Mouse (Mus musculus): Measurements from ENCODE around the gene Cux2. TPM values are rescaled to one million over a fixed set of nuclear protein-coding genes. Genes with fewer than 3 reads are reported as not detected.

The Cux2 gene
- total RNA-seq, 1 experiment from 2014 or later: 17.7 TPM

- no peak for DNase-seq
Measured at GRCm38 (mm10) chr5:121916813-121917212, 133.1 kb downstream of the Cux2 start.

GRCm38 (mm10) chr5:121913999-121914398 is 135.9 kb downstream of the Cux2 start:
- no peak for DNase-seq

GRCm38 (mm10) chr5:121909226-121909985 is 140.5 kb downstream of the Cux2 start:
- peak; percentile 32 for DNase-seq

- DNase-seq: no peak
Measured at GRCm38 (mm10) chr5:121905671-121906070, 144.2 kb downstream of the Cux2 start.

GRCm38 (mm10) chr5:121904799-121905198 is 145.1 kb downstream of the Cux2 start:
- DNase-seq: no peak

- no peak for DNase-seq
Measured at GRCm38 (mm10) chr5:121902809-121903745, 146.8 kb downstream of the Cux2 start.

GRCm38 (mm10) chr5:121895117-121895756 is 154.7 kb downstream of the Cux2 start:
- peak; percentile 44 for DNase-seq

- DNase-seq: no peak
Measured at GRCm38 (mm10) chr5:121894647-121895046, 155.3 kb downstream of the Cux2 start.

- DNase-seq: no peak
Measured at GRCm38 (mm10) chr5:121893581-121893980, 156.3 kb downstream of the Cux2 start.

GRCm38 (mm10) chr5:121892281-121892680 is 157.6 kb downstream of the Cux2 start:
- no peak for DNase-seq

- no peak for DNase-seq
Measured at GRCm38 (mm10) chr5:121890925-121891324, 159.0 kb downstream of the Cux2 start.

- DNase-seq: no peak
Measured at GRCm38 (mm10) chr5:121889819-121890362, 160.0 kb downstream of the Cux2 start.

- DNase-seq: no peak
Measured at GRCm38 (mm10) chr5:121889375-121889774, 160.5 kb downstream of the Cux2 start.

- no peak for DNase-seq
Measured at GRCm38 (mm10) chr5:121883356-121883755, 166.5 kb downstream of the Cux2 start.

- DNase-seq: peak; percentile 66
Measured at GRCm38 (mm10) chr5:121879211-121879610, 170.7 kb downstream of the Cux2 start.

- DNase-seq: no peak
Measured at GRCm38 (mm10) chr5:121878703-121879102, 171.2 kb downstream of the Cux2 start.

- DNase-seq: peak; percentile 58
Measured at GRCm38 (mm10) chr5:121876901-121877300, 173.0 kb downstream of the Cux2 start.

- DNase-seq: no peak
Measured at GRCm38 (mm10) chr5:121875041-121875440, 174.9 kb downstream of the Cux2 start.

GRCm38 (mm10) chr5:121872158-121872557 is 177.7 kb downstream of the Cux2 start:
- peak; percentile 95 for DNase-seq

- DNase-seq: peak; percentile 47
Measured at GRCm38 (mm10) chr5:121871515-121872030, 178.3 kb downstream of the Cux2 start.

- DNase-seq: no peak
Measured at GRCm38 (mm10) chr5:121870832-121871231, 179.1 kb downstream of the Cux2 start.

- DNase-seq: no peak
Measured at GRCm38 (mm10) chr5:121867963-121868362, 181.9 kb downstream of the Cux2 start.

All from adrenal gland, postnatal 14 days (tissue).